Mouse (Mus musculus): ENCODE measurements around the gene Flywch2. TPM values are rescaled to one million over a fixed set of nuclear protein-coding genes. Genes with fewer than 3 reads are reported as not detected.

Gene Flywch2
- total RNA-seq, 2 experiments from 2014 or later: 8.6 to 8.7 TPM

GRCm38 (mm10) chr17:23749400-23750191 lies 36.3 kb downstream of the Flywch2 start:
- DNase-seq (ENCODE audit: low spot score in 2 of 2): no peak

GRCm38 (mm10) chr17:23748631-23749391 lies 37.1 kb downstream of the Flywch2 start:
- DNase-seq (ENCODE audit: low spot score in 2 of 2): peak; percentile 52 to 87

- DNase-seq (ENCODE audit: low spot score in 2 of 2): no peak
These were observed 37.9 kb downstream of the Flywch2 start for GRCm38 (mm10) chr17:23748026-23748425.

- no peak for DNase-seq (ENCODE audit: low spot score in 2 of 2)
These were observed 38.4 kb downstream of the Flywch2 start for GRCm38 (mm10) chr17:23747471-23747870.

- no peak for DNase-seq (ENCODE audit: low spot score in 2 of 2)
These were observed 39.1 kb downstream of the Flywch2 start for GRCm38 (mm10) chr17:23746767-23747166.

- DNase-seq (ENCODE audit: low spot score in 2 of 2): no peak
These were observed 39.6 kb downstream of the Flywch2 start for GRCm38 (mm10) chr17:23746311-23746710.

GRCm38 (mm10) chr17:23745301-23746251 lies 40.3 kb downstream of the Flywch2 start, which contains the start of gene Kremen2:
Gene Kremen2 (minus strand): TSS chr17:23745833.
- DNase-seq (ENCODE audit: low spot score in 2 of 2): no peak

GRCm38 (mm10) chr17:23744651-23745050 lies 41.2 kb downstream of the Flywch2 start:
- DNase-seq (ENCODE audit: low spot score in 2 of 2): no peak

GRCm38 (mm10) chr17:23744076-23744475 lies 41.8 kb downstream of the Flywch2 start:
- no peak for DNase-seq (ENCODE audit: low spot score in 2 of 2)

- DNase-seq (ENCODE audit: low spot score in 2 of 2): no peak
These were observed 42.9 kb downstream of the Flywch2 start for GRCm38 (mm10) chr17:23742941-23743340.

- DNase-seq (ENCODE audit: low spot score in 2 of 2): no peak
These were observed 43.6 kb downstream of the Flywch2 start for GRCm38 (mm10) chr17:23742210-23742793.

- DNase-seq (ENCODE audit: low spot score in 2 of 2): no peak
These were observed 44.3 kb downstream of the Flywch2 start for GRCm38 (mm10) chr17:23741359-23742209.

- no peak for DNase-seq (ENCODE audit: low spot score in 2 of 2)
These were observed 45.3 kb downstream of the Flywch2 start, which contains the start of gene Paqr4 for GRCm38 (mm10) chr17:23740598-23741021. Gene Paqr4 (minus strand): TSS chr17:23740867.

- DNase-seq (ENCODE audit: low spot score in 2 of 2): peak; percentile 94 to 95
These were observed 45.7 kb downstream of the Flywch2 start for GRCm38 (mm10) chr17:23740136-23740584.

- DNase-seq (ENCODE audit: low spot score in 2 of 2): peak in 1 of 2 experiments; percentile 55
These were observed 46.4 kb downstream of the Flywch2 start for GRCm38 (mm10) chr17:23739202-23740135.

- DNase-seq (ENCODE audit: low spot score in 2 of 2): no peak
These were observed 47.1 kb downstream of the Flywch2 start for GRCm38 (mm10) chr17:23738836-23739201.

- no peak for DNase-seq (ENCODE audit: low spot score in 2 of 2)
These were observed 48.1 kb downstream of the Flywch2 start for GRCm38 (mm10) chr17:23737493-23738445.

Data from layer of hippocampus, adult 18-20 months (tissue).